Mouse (Mus musculus): ENCODE data around the gene Mospd3. TPM values are rescaled to one million over a fixed set of nuclear protein-coding genes. Genes with fewer than 3 reads are reported as not detected.
"Not testable (repeated sequence)": the region's sequence is repeated elsewhere in the genome, so short reads cannot be mapped to it uniquely, and the experiment has no call there.

Mospd3 gene
- polyA plus RNA-seq, 1 experiment: 90.3 TPM

DNA sequence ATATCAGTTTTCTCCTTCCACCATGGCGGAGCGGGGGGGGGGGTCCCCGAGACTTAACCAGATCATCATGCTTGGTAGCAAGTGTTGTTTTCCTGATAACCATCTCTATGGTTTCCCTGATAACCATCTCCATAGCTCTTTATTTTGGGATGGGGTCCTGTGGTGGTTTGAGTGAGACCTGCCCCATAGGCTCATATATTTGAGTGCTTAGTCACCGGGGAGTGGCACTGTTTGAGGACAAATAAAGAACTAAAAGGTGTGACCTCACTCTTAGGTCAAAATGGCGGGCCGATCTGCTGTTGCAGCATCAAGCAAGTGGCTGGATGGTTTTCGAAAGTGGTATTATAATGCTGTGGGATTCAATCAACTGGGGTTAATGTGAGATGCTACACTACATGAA, 14.5 kb upstream of the Mospd3 start:
- DNase-seq (ENCODE audit: low read depth in 1 of 2, low spot score in 2 of 2): no peak
- Histone ChIP-seq H3K36me3 (ENCODE audit: control insufficient read depth, insufficient read depth, low read length) (no peaks in the 10 kb centered on the region), H3K4me3 (ENCODE audit: extremely low read depth, insufficient read depth, insufficient read length) (no peak overlapping the region), H3K27ac (ENCODE audit: insufficient read depth, low read length) (no peak overlapping the region), H3K4me1 (ENCODE audit: control insufficient read depth, insufficient read depth, insufficient read length) (peaks cover 9% of the 10 kb centered on the region; the same call in 1 of the 2 replicates), H3K27me3 (ENCODE audit: control insufficient read depth, insufficient read depth, low read length) (no peaks in the 10 kb centered on the region)
- TF ChIP-seq CTCF (IDR thresholded peaks at IDR 0.05; ENCODE audit: extremely low read depth, insufficient read depth, insufficient read length, insufficient replicate concordance) (no peak), POLR2A (IDR thresholded peaks at IDR 0.05; ENCODE audit: low read depth, low read length) (no peak)
- 83% methylated on average over 7 of the region's 7 CpGs for WGBS

DNA sequence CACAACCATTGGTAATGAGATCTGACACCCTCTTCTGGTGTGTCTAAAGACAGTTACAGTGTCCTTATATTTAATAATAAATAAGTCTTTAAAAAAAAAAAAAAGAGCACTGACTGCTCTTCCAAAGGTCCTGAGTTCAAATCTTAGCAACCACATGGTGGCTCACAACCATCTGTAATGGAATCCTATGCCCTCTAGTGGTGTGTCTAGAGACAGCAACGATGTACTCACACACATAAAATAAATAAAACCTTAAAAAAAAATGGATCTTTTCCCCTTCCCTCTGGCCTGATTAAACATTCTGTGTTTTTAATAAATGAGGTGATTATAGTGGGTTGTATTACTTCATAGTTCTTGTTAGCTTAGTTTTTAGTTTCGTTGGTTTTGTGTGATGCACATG, 14.1 kb upstream of the Mospd3 start:
- H3K4me3 ChIP-seq (ENCODE audit: extremely low read depth, insufficient read depth, insufficient read length); DNase-seq (ENCODE audit: low read depth in 1 of 2, low spot score in 2 of 2); H3K27me3 ChIP-seq (ENCODE audit: control insufficient read depth, insufficient read depth, low read length); H3K36me3 ChIP-seq (ENCODE audit: control insufficient read depth, insufficient read depth, low read length); H3K27ac ChIP-seq (ENCODE audit: insufficient read depth, low read length): not testable (repeated sequence)
- 89% methylated on average over 2 of the region's 2 CpGs for WGBS
- H3K4me1 ChIP-seq (ENCODE audit: control insufficient read depth, insufficient read depth, insufficient read length): peaks cover 13% of the 10 kb centered on the region; the same call in 1 of the 2 replicates

DNA sequence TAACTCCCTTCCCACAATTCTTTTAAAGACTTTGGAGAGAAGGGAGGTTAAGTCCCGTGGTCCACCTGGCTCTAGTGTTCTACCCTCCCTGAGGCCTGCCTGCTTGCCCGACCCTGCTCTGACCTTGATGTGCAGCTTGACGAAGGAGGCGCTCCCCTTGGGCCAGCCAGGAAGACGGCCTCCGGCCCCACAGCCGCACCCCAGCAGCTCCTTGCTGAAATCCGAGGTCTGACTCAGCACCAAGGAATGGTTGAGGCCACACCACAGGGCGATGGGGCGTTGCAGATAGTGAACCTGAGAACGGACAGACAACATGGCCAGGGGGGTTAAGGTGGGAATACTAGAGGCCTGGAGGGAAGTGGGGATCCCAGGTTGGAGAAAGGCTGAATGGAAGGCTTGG, 12.7 kb upstream of the Mospd3 start, which contains the start of gene Pcolce:
Gene Pcolce, minus strand, starts transcription at position 235 of the 400 bp plus-strand sequence.
- 87% methylated on average over 11 of the region's 11 CpGs for WGBS
- H3K4me3 ChIP-seq (ENCODE audit: extremely low read depth, insufficient read depth, insufficient read length): no peak within 1 kb of the TSS
- DNase-seq (ENCODE audit: low read depth in 1 of 2, low spot score in 2 of 2): no peak

DNA sequence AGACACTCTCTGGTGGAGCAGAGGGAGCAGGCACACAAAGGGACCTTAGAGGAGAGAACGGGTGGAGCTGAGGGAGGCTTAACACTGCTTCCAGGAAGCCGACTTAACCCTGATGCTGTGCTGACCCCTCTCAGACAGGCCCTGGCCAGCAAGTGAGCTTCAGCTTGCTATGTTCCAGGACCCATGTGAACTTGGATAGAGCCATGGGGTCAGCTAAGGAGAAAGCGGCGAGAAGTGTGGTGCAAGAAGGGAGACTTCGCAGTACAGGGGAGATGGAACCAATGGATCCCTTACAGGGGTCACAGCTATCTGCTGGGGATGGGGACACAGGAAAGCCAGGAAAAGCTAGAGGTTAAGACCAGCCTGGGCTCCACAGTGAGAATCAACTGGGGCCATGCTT, 12.2 kb upstream of the Mospd3 start:
- 82% methylated on average over 5 of the region's 5 CpGs for WGBS
- Histone ChIP-seq H3K4me3 (ENCODE audit: extremely low read depth, insufficient read depth, insufficient read length) (no peak overlapping the region), H3K4me1 (ENCODE audit: control insufficient read depth, insufficient read depth, insufficient read length) (peaks cover 20% of the 10 kb centered on the region; the same call in 1 of the 2 replicates), H3K27ac (ENCODE audit: insufficient read depth, low read length) (peak overlapping the region; percentile 3; the same call in 1 of the 2 replicates), H3K27me3 (ENCODE audit: control insufficient read depth, insufficient read depth, low read length) (no peaks in the 10 kb centered on the region), H3K36me3 (ENCODE audit: control insufficient read depth, insufficient read depth, low read length) (no peaks in the 10 kb centered on the region)
- no peak for DNase-seq (ENCODE audit: low read depth in 1 of 2, low spot score in 2 of 2)
- no peak for TF ChIP-seq CTCF (IDR thresholded peaks at IDR 0.05; ENCODE audit: extremely low read depth, insufficient read depth, insufficient read length, insufficient replicate concordance)
- TF ChIP-seq POLR2A (IDR thresholded peaks at IDR 0.05; ENCODE audit: low read depth, low read length): no peak

More for the DNA sequence above, 12.7 kb upstream of the Mospd3 start, which contains the start of gene Pcolce:
- Histone ChIP-seq H3K4me1 (ENCODE audit: control insufficient read depth, insufficient read depth, insufficient read length) (peaks cover 20% of the 10 kb centered on the region; the same call in 1 of the 2 replicates), H3K27me3 (ENCODE audit: control insufficient read depth, insufficient read depth, low read length) (no peaks in the 10 kb centered on the region), H3K36me3 (ENCODE audit: control insufficient read depth, insufficient read depth, low read length) (no peaks in the 10 kb centered on the region), H3K27ac (ENCODE audit: insufficient read depth, low read length) (peak within 1 kb of the TSS; percentile 3; the same call in 1 of the 2 replicates)
- no peak for TF ChIP-seq POLR2A (IDR thresholded peaks at IDR 0.05; ENCODE audit: low read depth, low read length)
- no peak for TF ChIP-seq CTCF (IDR thresholded peaks at IDR 0.05; ENCODE audit: extremely low read depth, insufficient read depth, insufficient read length, insufficient replicate concordance)

DNA sequence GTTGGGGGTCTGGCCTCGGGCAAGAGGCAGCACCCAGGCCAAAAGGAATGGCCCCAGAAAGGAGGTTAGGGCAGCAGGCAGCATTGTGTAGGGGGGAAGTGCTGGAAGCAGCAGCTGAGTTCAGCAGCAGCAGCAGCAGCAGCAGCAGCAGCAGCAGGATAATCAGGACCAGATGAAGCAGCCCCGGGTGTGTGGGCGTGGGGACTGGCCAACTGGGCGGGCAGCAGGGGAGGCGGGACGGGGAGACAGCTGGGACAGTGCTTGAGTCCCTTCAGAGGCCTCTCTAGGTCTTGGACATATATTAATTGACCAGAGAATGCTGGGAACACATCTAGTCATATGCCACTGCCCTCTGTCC, 10.4 kb upstream of the Mospd3 start:
- 68% methylated on average over 6 of the region's 6 CpGs for WGBS
- Histone ChIP-seq H3K36me3 (ENCODE audit: control insufficient read depth, insufficient read depth, low read length) (no peaks in the 10 kb centered on the region; the same call in 1 of the 2 replicates), H3K27me3 (ENCODE audit: control insufficient read depth, insufficient read depth, low read length) (no peaks in the 10 kb centered on the region), H3K4me1 (ENCODE audit: control insufficient read depth, insufficient read depth, insufficient read length) (peaks cover 20% of the 10 kb centered on the region; the same call in 1 of the 2 replicates), H3K27ac (ENCODE audit: insufficient read depth, low read length) (peak overlapping the region; percentile 60), H3K4me3 (ENCODE audit: extremely low read depth, insufficient read depth, insufficient read length) (no peak overlapping the region; the same call in 1 of the 2 replicates)
- TF ChIP-seq POLR2A (IDR thresholded peaks at IDR 0.05; ENCODE audit: low read depth, low read length): no peak
- no peak for TF ChIP-seq CTCF (IDR thresholded peaks at IDR 0.05; ENCODE audit: extremely low read depth, insufficient read depth, insufficient read length, insufficient replicate concordance)
- no peak for DNase-seq (ENCODE audit: low read depth in 1 of 2, low spot score in 2 of 2)

DNA sequence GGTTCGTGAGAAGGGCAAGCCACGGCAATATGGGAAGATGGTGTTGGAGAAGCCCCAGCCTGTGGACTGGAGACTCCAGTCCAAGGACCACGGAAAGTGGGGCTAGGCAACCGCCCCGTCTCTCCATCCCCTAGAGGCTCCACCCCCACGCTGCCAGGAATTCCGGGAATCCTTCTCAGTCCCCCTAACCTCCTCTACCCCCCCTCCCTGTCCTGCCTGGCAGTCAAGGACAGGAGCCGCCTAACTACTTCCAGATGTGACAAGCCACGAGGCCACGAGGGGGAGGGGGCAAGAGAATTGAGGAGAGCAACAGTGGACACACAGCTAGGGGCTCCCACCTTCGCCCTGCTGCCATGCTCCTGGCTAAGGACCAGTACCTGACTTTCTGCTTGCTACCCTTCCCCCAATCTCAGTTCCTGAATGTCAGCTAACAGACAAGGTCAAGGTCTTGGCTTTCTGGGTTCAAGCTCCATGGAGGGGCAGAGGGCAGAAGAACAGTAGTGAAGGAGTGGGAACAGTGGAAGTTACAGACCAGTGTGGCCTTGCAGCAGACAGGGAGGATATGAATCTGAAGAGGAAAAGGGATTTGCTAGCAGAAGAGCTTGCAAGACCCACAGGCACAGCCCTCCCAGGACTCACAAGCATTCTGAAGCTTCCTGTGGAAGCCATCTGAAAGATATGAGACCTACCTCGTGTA, 9.8 kb upstream of the Mospd3 start:
- Histone ChIP-seq H3K4me1 (ENCODE audit: control insufficient read depth, insufficient read depth, insufficient read length) (peaks cover 20% of the 10 kb centered on the region; the same call in 1 of the 2 replicates), H3K27me3 (ENCODE audit: control insufficient read depth, insufficient read depth, low read length) (no peaks in the 10 kb centered on the region), H3K4me3 (ENCODE audit: extremely low read depth, insufficient read depth, insufficient read length) (peak overlapping the region; percentile 1), H3K27ac (ENCODE audit: insufficient read depth, low read length) (peak overlapping the region; percentile 60), H3K36me3 (ENCODE audit: control insufficient read depth, insufficient read depth, low read length) (no peaks in the 10 kb centered on the region; the same call in 1 of the 2 replicates)
- WGBS: 70% methylated on average over 12 of the region's 12 CpGs
- DNase-seq (ENCODE audit: low read depth in 1 of 2, low spot score in 2 of 2): no peak
- no peak for TF ChIP-seq POLR2A (IDR thresholded peaks at IDR 0.05; ENCODE audit: low read depth, low read length)
- no peak for TF ChIP-seq CTCF (IDR thresholded peaks at IDR 0.05; ENCODE audit: extremely low read depth, insufficient read depth, insufficient read length, insufficient replicate concordance)

DNA sequence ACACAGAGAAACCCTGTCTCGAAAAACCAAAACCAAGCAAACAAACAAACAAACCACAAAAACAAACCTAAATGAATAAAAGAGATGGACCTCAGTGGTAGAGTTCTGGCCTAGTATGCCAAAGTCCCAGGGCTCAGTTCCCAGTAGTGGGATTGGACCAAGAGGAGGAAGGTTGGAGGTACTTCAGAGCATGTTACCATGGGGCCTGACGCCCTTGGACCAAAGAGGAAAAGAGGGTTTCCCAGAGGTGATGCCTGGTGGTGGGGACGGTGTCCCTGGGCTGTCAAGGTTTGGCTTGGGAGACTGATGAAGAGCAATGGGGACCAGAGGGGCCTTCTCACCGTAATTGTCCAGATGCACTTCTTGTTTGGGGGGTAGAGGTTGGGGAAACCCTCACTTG, 9.2 kb upstream of the Mospd3 start:
- DNase-seq (ENCODE audit: low read depth in 1 of 2, low spot score in 2 of 2): no peak
- H3K27ac ChIP-seq (ENCODE audit: insufficient read depth, low read length): no peak overlapping the region
- peaks cover 20% of the 10 kb centered on the region; the same call in 1 of the 2 replicates for H3K4me1 ChIP-seq (ENCODE audit: control insufficient read depth, insufficient read depth, insufficient read length)
- peak overlapping the region; percentile 1; the same call in 1 of the 2 replicates for H3K4me3 ChIP-seq (ENCODE audit: extremely low read depth, insufficient read depth, insufficient read length)
- H3K36me3 ChIP-seq (ENCODE audit: control insufficient read depth, insufficient read depth, low read length): no peaks in the 10 kb centered on the region; the same call in 1 of the 2 replicates
- 86% methylated on average over 4 of the region's 4 CpGs for WGBS
- no peak for TF ChIP-seq POLR2A (IDR thresholded peaks at IDR 0.05; ENCODE audit: low read depth, low read length)
- no peak for TF ChIP-seq CTCF (IDR thresholded peaks at IDR 0.05; ENCODE audit: extremely low read depth, insufficient read depth, insufficient read length, insufficient replicate concordance)
- no peaks in the 10 kb centered on the region for H3K27me3 ChIP-seq (ENCODE audit: control insufficient read depth, insufficient read depth, low read length)

All from spleen, adult 2 months (tissue).